Mouse (Mus musculus) hindbrain, embryonic 11.5 days (tissue): ENCODE measurements around the gene Ppp4r2. TPM values are rescaled to one million over a fixed set of nuclear protein-coding genes. Genes with fewer than 3 reads are reported as not detected.

ENCODE experiments used
- ATAC-seq: fragments of 200-750 bp; cut with Nextera tagmentation; 2 replicates; pipeline ENCODE4 v1.8.0; 2017; ENCODE audit warnings: mild to moderate bottlenecking, moderate TSS enrichment, moderate library complexity; ENCODE audit not compliant: low FRiP score
- DNase-seq: peaks from one replicate; pipeline ENCODE4 v3.0.0-alpha.2; 2015; ENCODE audit warnings: low spot score
- H3K27ac ChIP-seq: fragments of 300-500 bp; sonication (generic); 2 replicates; pipeline ENCODE4 v1.5.1; 2014; ENCODE audit warnings: mild to moderate bottlenecking, low read depth, low read length
- H3K27me3 ChIP-seq: fragments of 300-500 bp; sonication (generic); 2 replicates; pipeline ENCODE4 v1.6.1; 2014; ENCODE audit warnings: mild to moderate bottlenecking, low read length, moderate library complexity, mixed read lengths; ENCODE audit not compliant: control insufficient read depth, insufficient read depth
- H3K36me3 ChIP-seq: fragments of 300-500 bp; sonication (generic); 2 replicates; pipeline ENCODE4 v1.6.1; 2014; ENCODE audit warnings: mild to moderate bottlenecking, low read length, moderate library complexity, mixed read lengths; ENCODE audit not compliant: control insufficient read depth, insufficient read depth
- H3K4me1 ChIP-seq: fragments of 300-500 bp; sonication (generic); replicated peaks from 2 replicates; pipeline ENCODE4 v1.6.1; 2014; ENCODE audit warnings: low read length, mixed read lengths; ENCODE audit not compliant: control insufficient read depth, insufficient read depth
- H3K4me2 ChIP-seq: fragments of 300-500 bp; sonication (generic); replicated peaks from 2 replicates; pipeline ENCODE4 v1.6.1; 2014; ENCODE audit warnings: mild to moderate bottlenecking, low read depth, low read length
- H3K4me3 ChIP-seq: fragments of 300-500 bp; sonication (generic); 2 replicates; pipeline ENCODE4 v1.5.1; 2014; ENCODE audit warnings: low read depth, low read length
- H3K9ac ChIP-seq: fragments of 300-500 bp; sonication (generic); 2 replicates; pipeline ENCODE4 v1.6.1; 2014; ENCODE audit warnings: low read depth, low read length
- H3K9me3 ChIP-seq: fragments of 300-500 bp; sonication (generic); 2 replicates; pipeline ENCODE4 v1.6.1; 2016; ENCODE audit warnings: low read length; ENCODE audit not compliant: control insufficient read depth
- WGBS: fragments of 180-500 bp; shearing (Covaris S2); extraction: QIAGEN DNeasy Blood & Tissue Kit; methylation state at CpG from one replicate; pipeline ENCODE4 v1.1.7; 2014; 5-methylcytosine and 5-hydroxymethylcytosine counted together
- polyA plus RNA-seq: library from polyadenylated mRNA; unstranded; fragments of >200 nt; fragmentation: Nextera tagmentation; extraction: Ambion mirVana; gene quantifications from 2 replicates; pipeline ENCODE4 v1.2.1, GENCODE M21; 2014

Ppp4r2 gene
- polyA plus RNA-seq, 1 experiment from 2014 or later, result 46.7 TPM

GRCm38 (mm10) chr6:100910136-100910675 lies 76.8 kb downstream of the Ppp4r2 start:
- ATAC-seq (no peak), DNase-seq (no peak)
- Histone ChIP-seq H3K9ac (no peak overlapping the region), H3K9me3 (no peaks in the 10 kb centered on the region), H3K4me3 (no peak overlapping the region), H3K4me1 (peaks cover 3% of the 10 kb centered on the region; the same call in 1 of the 2 replicates), H3K4me2 (no peak overlapping the region), H3K36me3 (no peaks in the 10 kb centered on the region), H3K27ac (no peak overlapping the region), H3K27me3 (no peaks in the 10 kb centered on the region)
- 64% methylated on average over 2 of the region's 2 CpGs for WGBS

Other genes with a start within 250 kb of the Ppp4r2 start
- gene Shq1, start 162.5 kb upstream of the Ppp4r2 start, polyA plus RNA-seq, result 17.1 and 18.3 TPM in 2 replicates
- 5.8 and 7.2 TPM in 2 replicates for gene Gxylt2, start 128.9 kb upstream of the Ppp4r2 start, polyA plus RNA-seq